Mouse (Mus musculus) MEL (cell line): ENCODE measurements around the gene Vmn1r139.
"Not testable (repeated sequence)": the region's sequence is repeated elsewhere in the genome, so short reads cannot be mapped to it uniquely, and the experiment has no call there.

Experiments
- CTCF ChIP-seq, 3 experiments: IDR thresholded peaks in 2 of 3; conservative IDR thresholded peaks in 1 of 3; 2 replicates each; pipeline ENCODE4 v1.5.1; 2011 to 2012; ENCODE audit warnings: low read length in 3 of 3, low read depth in 2 of 3, mild to moderate bottlenecking in 2 of 3, improper control_type of control experiment in 1 of 3, inconsistent platforms in 1 of 3, mixed read lengths in 1 of 3, moderate library complexity in 1 of 3; ENCODE audit not compliant: control insufficient read depth in 1 of 3, insufficient read depth in 1 of 3, poor library complexity in 1 of 3, severe bottlenecking in 1 of 3
- GATA1 ChIP-seq: IDR thresholded peaks from 2 replicates; pipeline ENCODE4 v1.6.1; 2011; ENCODE audit warnings: low read depth, low read length, improper control_type of control experiment
- JUND ChIP-seq: IDR thresholded peaks from 2 replicates; pipeline ENCODE4 v1.6.1; 2011; ENCODE audit warnings: low read depth, mild to moderate bottlenecking, improper control_type of control experiment, low read length
- KAT2A ChIP-seq: conservative IDR thresholded peaks from 2 replicates; pipeline ENCODE4 v1.6.1; 2012; ENCODE audit warnings: low read depth, low read length, improper control_type of control experiment, inconsistent platforms
- POLR2A ChIP-seq, 2 experiments: IDR thresholded peaks; 2 replicates each; pipeline ENCODE4 v1.6.1; 2011 to 2012; ENCODE audit warnings: low read length in 2 of 2, mild to moderate bottlenecking in 2 of 2, control low read depth in 1 of 2, improper control_type of control experiment in 1 of 2, low read depth in 1 of 2, moderate library complexity in 1 of 2; ENCODE audit not compliant: control insufficient read depth in 1 of 2, insufficient read depth in 1 of 2, poor library complexity in 1 of 2
- POLR2AphosphoS2 ChIP-seq: IDR thresholded peaks from 2 replicates; pipeline ENCODE4 v1.6.1; 2011; ENCODE audit warnings: low read length, improper control_type of control experiment
- RAD21 ChIP-seq: IDR thresholded peaks from 2 replicates; pipeline ENCODE4 v1.6.1; 2011; ENCODE audit warnings: mild to moderate bottlenecking, low read depth, low read length, improper control_type of control experiment
- TBP ChIP-seq: IDR thresholded peaks from 2 replicates; pipeline ENCODE4 v1.8.0; 2011; ENCODE audit warnings: low read depth, low read length, improper control_type of control experiment
- TCF12 ChIP-seq: IDR thresholded peaks from 2 replicates; pipeline ENCODE4 v1.6.1; 2014; ENCODE audit warnings: low read depth, mild to moderate bottlenecking, inconsistent platforms, low read length, improper control_type of control experiment, moderate library complexity
- UBTF ChIP-seq: IDR thresholded peaks from 2 replicates; pipeline ENCODE4 v1.6.1; 2012; ENCODE audit warnings: low read depth, mild to moderate bottlenecking, inconsistent platforms, low read length, improper control_type of control experiment, moderate library complexity, borderline replicate concordance; ENCODE audit not compliant: insufficient read depth
- USF1 ChIP-seq: IDR thresholded peaks from 2 replicates; pipeline ENCODE4 v1.6.1; 2014; ENCODE audit warnings: low read depth, mild to moderate bottlenecking, inconsistent platforms, low read length, improper control_type of control experiment, moderate library complexity
- USF2 ChIP-seq, 2 experiments: IDR thresholded peaks; 2 replicates each; pipeline ENCODE4 v1.6.1; 2011 to 2012; ENCODE audit warnings: improper control_type of control experiment in 2 of 2, low read length in 2 of 2, borderline replicate concordance in 1 of 2, inconsistent platforms in 1 of 2, low read depth in 1 of 2, mild to moderate bottlenecking in 1 of 2; ENCODE audit not compliant: insufficient read depth in 1 of 2
- ZKSCAN1 ChIP-seq: IDR thresholded peaks from 2 replicates; pipeline ENCODE4 v1.6.1; 2012; ENCODE audit warnings: low read depth, mild to moderate bottlenecking, inconsistent platforms, low read length, improper control_type of control experiment, moderate library complexity

- not testable (repeated sequence) for TF ChIP-seq CTCF (IDR thresholded peaks at IDR 0.05 in 2 of 3, conservative IDR thresholded peaks at IDR 0.05 in 1 of 3; ENCODE audit: control insufficient read depth in 1 of 3, insufficient read depth in 1 of 3, low read depth in 2 of 3, low read length in 3 of 3, poor library complexity in 1 of 3, severe bottlenecking in 1 of 3); TCF12; POLR2AphosphoS2; GATA1; TBP; POLR2A (IDR thresholded peaks at IDR 0.05; ENCODE audit: control insufficient read depth in 1 of 2, insufficient read depth in 1 of 2, low read depth in 1 of 2, low read length in 2 of 2, poor library complexity in 1 of 2); USF1; JUND; RAD21; KAT2A; ZKSCAN1; UBTF; USF2 (IDR thresholded peaks at IDR 0.05; ENCODE audit: borderline replicate concordance in 1 of 2, insufficient read depth in 1 of 2, low read depth in 1 of 2, low read length in 2 of 2)
These were observed 12.7 kb upstream of the Vmn1r139 start, which contains the start of gene Gm6176 for GRCm38 (mm10) chr7:22056205-22056604.
